Mouse (Mus musculus): ENCODE measurements around the gene Rab40c. TPM values are rescaled to one million over a fixed set of nuclear protein-coding genes. Genes with fewer than 3 reads are reported as not detected.

The Rab40c gene
- total and polyA plus RNA-seq, 3 experiments: 3.7 to 23.2 TPM; not detected in 1

DNA sequence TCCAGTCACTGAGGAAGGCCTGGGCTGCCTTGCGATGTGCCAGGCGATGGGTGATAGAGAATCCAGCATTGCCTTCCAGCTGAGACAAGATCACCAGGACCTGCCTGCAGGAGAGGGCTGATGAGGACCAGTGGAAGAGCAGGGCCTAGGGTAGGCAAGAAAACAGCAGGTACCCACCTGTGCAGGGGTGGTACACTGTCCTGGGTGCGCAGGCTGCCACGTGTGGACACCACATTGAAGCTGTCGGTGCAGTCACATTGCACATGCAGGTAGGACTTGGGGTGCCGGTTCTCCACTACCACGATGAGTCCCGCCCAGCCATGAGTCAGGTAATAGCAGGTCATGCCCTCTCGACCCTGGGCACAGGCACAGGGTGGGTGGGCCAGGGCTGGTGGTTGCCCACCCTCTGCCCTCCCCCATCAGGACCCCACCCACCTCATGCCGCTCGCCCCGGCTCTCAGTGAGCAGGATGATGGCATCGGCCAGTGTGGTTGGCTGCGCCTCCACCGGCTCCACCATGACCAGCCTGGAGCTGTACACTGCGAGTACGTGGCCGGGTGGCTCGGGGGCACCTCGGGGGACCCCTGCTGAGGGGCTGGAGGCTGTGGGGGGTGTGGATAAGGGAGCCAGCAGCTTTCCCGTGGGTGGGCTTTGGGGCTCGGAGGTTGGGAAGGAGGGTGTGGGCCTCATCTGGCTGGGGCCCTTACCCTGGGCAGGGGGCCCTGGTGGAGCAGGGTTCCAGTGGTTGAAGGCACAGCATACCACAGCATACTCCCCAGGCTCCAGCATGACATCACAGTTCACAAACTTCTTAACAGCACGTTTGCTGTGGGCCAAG, 40.3 kb upstream of the Rab40c start:
- no peak for TF ChIP-seq MAX (IDR thresholded peaks at IDR 0.05; ENCODE audit: low read length)
- no peak for TF ChIP-seq NELFE (IDR thresholded peaks at IDR 0.05; ENCODE audit: low read depth, low read length)
- no peak for TF ChIP-seq CHD1 (IDR thresholded peaks at IDR 0.05; ENCODE audit: low read depth, low read length)
- TF ChIP-seq SIN3A (IDR thresholded peaks at IDR 0.05; ENCODE audit: low read length): no peak
- no peak for TF ChIP-seq MEF2A (IDR thresholded peaks at IDR 0.05; ENCODE audit: extremely low read depth, insufficient replicate concordance, low read depth, low read length, poor library complexity, severe bottlenecking)
- TF ChIP-seq GABPA (IDR thresholded peaks at IDR 0.05; ENCODE audit: low read depth, low read length): no peak
- TF ChIP-seq KAT2A (conservative IDR thresholded peaks at IDR 0.05; ENCODE audit: low read depth, low read length): no peak
- no peak for TF ChIP-seq MYB (IDR thresholded peaks at IDR 0.05; ENCODE audit: low read depth, low read length)
- TF ChIP-seq POLR2A (IDR thresholded peaks at IDR 0.05; ENCODE audit: control insufficient read depth in 1 of 2, insufficient read depth in 1 of 2, low read depth in 1 of 2, low read length in 2 of 2, poor library complexity in 1 of 2): no peak
- TF ChIP-seq MYC (IDR thresholded peaks at IDR 0.05; ENCODE audit: low read depth, low read length): no peak
- TF ChIP-seq MAZ (IDR thresholded peaks at IDR 0.05; ENCODE audit: low read depth, low read length): no peak
- TF ChIP-seq ETS1 (IDR thresholded peaks at IDR 0.05; ENCODE audit: low read depth, low read length): no peak
- TF ChIP-seq E2F4 (IDR thresholded peaks at IDR 0.05; ENCODE audit: borderline replicate concordance, low read depth, low read length): no peak
- TF ChIP-seq SMC3 (IDR thresholded peaks at IDR 0.05; ENCODE audit: low read depth, low read length): no peak
- no peak for TF ChIP-seq USF2 (IDR thresholded peaks at IDR 0.05; ENCODE audit: borderline replicate concordance in 1 of 2, insufficient read depth in 1 of 2, low read depth in 1 of 2, low read length in 2 of 2)
- TF ChIP-seq RAD21 (IDR thresholded peaks at IDR 0.05; ENCODE audit: low read depth, low read length): no peak
- no peak for TF ChIP-seq BHLHE40 (IDR thresholded peaks at IDR 0.05; ENCODE audit: borderline replicate concordance, low read depth, low read length)
- no peak for TF ChIP-seq MAFK (IDR thresholded peaks at IDR 0.05; ENCODE audit: borderline replicate concordance, low read depth, low read length)
- no peak for TF ChIP-seq CTCF (IDR thresholded peaks at IDR 0.05 in 2 of 3, conservative IDR thresholded peaks at IDR 0.05 in 1 of 3; ENCODE audit: control insufficient read depth in 1 of 3, insufficient read depth in 1 of 3, low read depth in 2 of 3, low read length in 3 of 3, poor library complexity in 1 of 3, severe bottlenecking in 1 of 3)
- TF ChIP-seq TBP (IDR thresholded peaks at IDR 0.05; ENCODE audit: low read depth, low read length): no peak
- Histone ChIP-seq H3K27ac (ENCODE audit: control insufficient read depth, low read depth, low read length) (no peak overlapping the region), H3K9me3 (replicated peaks; ENCODE audit: insufficient read depth, low read length) (no peaks in the 10 kb centered on the region), H3K4me3 (ENCODE audit: control insufficient read depth in 1 of 2, insufficient read depth in 1 of 2, low read depth in 2 of 2, low read length in 2 of 2) (no peak overlapping the region), H3K79me2 (ENCODE audit: control insufficient read depth, insufficient read depth, low read length, poor library complexity) (no peaks in the 10 kb centered on the region), H3K36me3 (ENCODE audit: control insufficient read depth in 1 of 2, insufficient read depth in 2 of 2, low read length in 2 of 2) (peaks cover 0 to 13% of the 10 kb centered on the region in 2 experiments; a peak in 3 of 4 replicates), H3K9ac (ENCODE audit: control insufficient read depth, low read depth, low read length, poor library complexity, severe bottlenecking) (no peak overlapping the region), H3K4me1 (ENCODE audit: control insufficient read depth in 1 of 2, insufficient read depth in 2 of 2, low read length in 2 of 2) (peaks cover 5 to 20% of the 10 kb centered on the region in 2 experiments; a peak in 3 of 4 replicates), H3K27me3 (ENCODE audit: control insufficient read depth in 1 of 2, insufficient read depth in 2 of 2, low read length in 2 of 2) (no peaks in the 10 kb centered on the region)
- DNase-seq (ENCODE audit: low read depth, low spot score): no peak

Measured in MEL (cell line).